Mouse (Mus musculus) midbrain, embryonic 15.5 days (tissue): ENCODE data around the gene Rora. TPM values are rescaled to one million over a fixed set of nuclear protein-coding genes. Genes with fewer than 3 reads are reported as not detected.
A peak's percentile ranks its signal among the peaks of the same experiment; 100 is the strongest.

Experiments used
- ATAC-seq: fragments of 200-750 bp; cut with Nextera tagmentation; replicated peaks from 2 replicates; pipeline ENCODE4 v1.8.0; 2017; ENCODE audit warnings: moderate TSS enrichment
- H3K27ac ChIP-seq: fragments of 300-500 bp; sonication (generic); 2 replicates; pipeline ENCODE4 v1.5.1; 2015; ENCODE audit warnings: mild to moderate bottlenecking, inconsistent platforms
- H3K27me3 ChIP-seq: fragments of 300-500 bp; sonication (generic); replicated peaks from 2 replicates; pipeline ENCODE4 v1.6.1; 2015; ENCODE audit warnings: inconsistent platforms
- H3K36me3 ChIP-seq: fragments of 300-500 bp; sonication (generic); replicated peaks from 2 replicates; pipeline ENCODE4 v1.6.1; 2015; ENCODE audit warnings: inconsistent platforms
- H3K4me1 ChIP-seq: fragments of 300-500 bp; sonication (generic); 2 replicates; pipeline ENCODE4 v1.6.1; 2015; ENCODE audit warnings: inconsistent platforms
- H3K4me2 ChIP-seq: fragments of 300-500 bp; sonication (generic); 2 replicates; pipeline ENCODE4 v1.6.1; 2015; ENCODE audit warnings: inconsistent platforms, mild to moderate bottlenecking, moderate library complexity
- H3K4me3 ChIP-seq: fragments of 300-500 bp; sonication (generic); 2 replicates; pipeline ENCODE4 v1.5.1; 2015; ENCODE audit warnings: mild to moderate bottlenecking, inconsistent platforms
- H3K9ac ChIP-seq: fragments of 300-500 bp; sonication (generic); 2 replicates; pipeline ENCODE4 v1.6.1; 2015; ENCODE audit warnings: mild to moderate bottlenecking, inconsistent platforms
- H3K9me3 ChIP-seq: fragments of 300-500 bp; sonication (generic); 2 replicates; pipeline ENCODE4 v1.6.1; 2016; ENCODE audit warnings: inconsistent platforms
- WGBS: fragments of 180-500 bp; shearing (Covaris S2); methylation state at CpG from one replicate; pipeline ENCODE4 v1.1.7; 2015; ENCODE audit warnings: mixed read lengths; 5-methylcytosine and 5-hydroxymethylcytosine counted together
- polyA plus RNA-seq: library from polyadenylated mRNA; unstranded; fragments of >200 nt; fragmentation: Nextera tagmentation; extraction: Ambion mirVana; gene quantifications from 2 replicates; pipeline ENCODE4 v1.2.1, GENCODE M21; 2015

Rora gene
- polyA plus RNA-seq, 1 experiment from 2014 or later, result 43.9 TPM

GRCm38 (mm10) chr9:69334106-69334505 is 680.5 kb downstream of the Rora start:
- 40% methylated on average over 8 of the region's 8 CpGs for WGBS
- ATAC-seq, result no peak

GRCm38 (mm10) chr9:69336063-69336462 is 682.5 kb downstream of the Rora start:
- H3K36me3 ChIP-seq, result no peaks in the 10 kb centered on the region
- ATAC-seq, result no peak
- H3K9me3 ChIP-seq, result no peaks in the 10 kb centered on the region
- no peak overlapping the region for H3K27ac ChIP-seq
- WGBS, result 88% methylated on average over 6 of the region's 6 CpGs
- no peaks in the 10 kb centered on the region for H3K27me3 ChIP-seq
- H3K4me2 ChIP-seq, result no peak overlapping the region
- H3K9ac ChIP-seq, result no peak overlapping the region
- peaks cover 6% of the 10 kb centered on the region; the same call in 1 of the 2 replicates for H3K4me1 ChIP-seq
- H3K4me3 ChIP-seq, result no peak overlapping the region

More at GRCm38 (mm10) chr9:69334106-69334505, 680.5 kb downstream of the Rora start:
- H3K9me3 ChIP-seq, result no peaks in the 10 kb centered on the region
- no peaks in the 10 kb centered on the region for H3K27me3 ChIP-seq
- no peak overlapping the region for H3K4me3 ChIP-seq
- H3K9ac ChIP-seq, result no peak overlapping the region
- no peak overlapping the region for H3K27ac ChIP-seq
- H3K4me1 ChIP-seq, result peaks cover 6% of the 10 kb centered on the region; the same call in 1 of the 2 replicates
- no peak overlapping the region for H3K4me2 ChIP-seq
- no peaks in the 10 kb centered on the region for H3K36me3 ChIP-seq

DNA sequence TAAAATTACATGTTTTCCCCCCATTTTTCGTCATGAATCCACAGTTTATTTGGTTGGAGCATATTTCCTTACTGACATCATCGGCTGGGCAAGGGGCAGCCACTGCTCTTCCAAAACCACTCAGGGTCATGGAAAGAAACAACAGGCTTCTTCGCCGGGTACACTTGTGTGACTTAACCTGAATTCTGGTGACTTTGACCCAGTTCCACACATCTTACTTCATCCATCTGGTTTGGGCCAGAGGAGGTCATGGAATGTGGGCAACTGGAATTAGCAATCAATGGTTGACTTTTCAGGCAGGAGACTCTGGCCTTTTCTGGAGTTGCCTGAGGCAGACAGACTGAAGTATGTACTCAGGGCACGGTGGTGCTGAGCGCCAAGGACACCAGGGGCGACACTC is 685.6 kb downstream of the Rora start:
- 94% methylated on average over 7 of the region's 7 CpGs for WGBS
- Histone ChIP-seq H3K4me3 (no peak overlapping the region), H3K36me3 (no peaks in the 10 kb centered on the region), H3K4me2 (no peak overlapping the region), H3K27ac (no peak overlapping the region), H3K4me1 (0 out of 2 replicates have a peak, but pooled peaks cover 3% of the 10 kb centered on the region), H3K27me3 (no peaks in the 10 kb centered on the region), H3K9me3 (no peaks in the 10 kb centered on the region), H3K9ac (no peak overlapping the region)
- ATAC-seq, result no peak

GRCm38 (mm10) chr9:69339829-69340228 is 686.2 kb downstream of the Rora start:
- 84% methylated on average over 6 of the region's 6 CpGs for WGBS

GRCm38 (mm10) chr9:69340421-69340820 is 686.8 kb downstream of the Rora start:
- no peaks in the 10 kb centered on the region for H3K9me3 ChIP-seq
- no peaks in the 10 kb centered on the region for H3K36me3 ChIP-seq
- H3K4me2 ChIP-seq, result no peak overlapping the region
- H3K9ac ChIP-seq, result no peak overlapping the region
- H3K4me1 ChIP-seq, result peaks cover 3% of the 10 kb centered on the region; the same call in 1 of the 2 replicates
- WGBS, result 95% methylated on average over 7 of the region's 7 CpGs
- no peak overlapping the region for H3K4me3 ChIP-seq
- no peaks in the 10 kb centered on the region for H3K27me3 ChIP-seq
- H3K27ac ChIP-seq, result no peak overlapping the region
- ATAC-seq, result no peak

More at GRCm38 (mm10) chr9:69339829-69340228, 686.2 kb downstream of the Rora start:
- no peak for ATAC-seq
- H3K4me2 ChIP-seq, result no peak overlapping the region
- H3K36me3 ChIP-seq, result no peaks in the 10 kb centered on the region
- H3K4me1 ChIP-seq, result peaks cover 3% of the 10 kb centered on the region; the same call in 1 of the 2 replicates
- no peaks in the 10 kb centered on the region for H3K9me3 ChIP-seq
- no peak overlapping the region for H3K4me3 ChIP-seq
- H3K27me3 ChIP-seq, result no peaks in the 10 kb centered on the region
- no peak overlapping the region for H3K9ac ChIP-seq
- no peak overlapping the region for H3K27ac ChIP-seq

GRCm38 (mm10) chr9:69343881-69344280 is 690.3 kb downstream of the Rora start:
- no peaks in the 10 kb centered on the region for H3K36me3 ChIP-seq
- H3K9ac ChIP-seq, result no peak overlapping the region
- WGBS, result 82% methylated on average over 10 of the region's 10 CpGs
- no peak overlapping the region for H3K4me2 ChIP-seq
- no peak overlapping the region for H3K27ac ChIP-seq
- H3K27me3 ChIP-seq, result no peaks in the 10 kb centered on the region
- no peaks in the 10 kb centered on the region for H3K9me3 ChIP-seq
- peaks cover 14% of the 10 kb centered on the region for H3K4me1 ChIP-seq
- H3K4me3 ChIP-seq, result no peak overlapping the region
- ATAC-seq, result no peak

GRCm38 (mm10) chr9:69345550-69345949 is 692.0 kb downstream of the Rora start:
- no peaks in the 10 kb centered on the region for H3K27me3 ChIP-seq
- H3K9ac ChIP-seq, result no peak overlapping the region
- H3K36me3 ChIP-seq, result no peaks in the 10 kb centered on the region
- peaks cover 14% of the 10 kb centered on the region for H3K4me1 ChIP-seq
- WGBS, result 45% methylated on average over 6 of the region's 6 CpGs
- no peaks in the 10 kb centered on the region for H3K9me3 ChIP-seq
- H3K4me3 ChIP-seq, result no peak overlapping the region
- no peak for ATAC-seq
- no peak overlapping the region for H3K27ac ChIP-seq
- no peak overlapping the region for H3K4me2 ChIP-seq

DNA sequence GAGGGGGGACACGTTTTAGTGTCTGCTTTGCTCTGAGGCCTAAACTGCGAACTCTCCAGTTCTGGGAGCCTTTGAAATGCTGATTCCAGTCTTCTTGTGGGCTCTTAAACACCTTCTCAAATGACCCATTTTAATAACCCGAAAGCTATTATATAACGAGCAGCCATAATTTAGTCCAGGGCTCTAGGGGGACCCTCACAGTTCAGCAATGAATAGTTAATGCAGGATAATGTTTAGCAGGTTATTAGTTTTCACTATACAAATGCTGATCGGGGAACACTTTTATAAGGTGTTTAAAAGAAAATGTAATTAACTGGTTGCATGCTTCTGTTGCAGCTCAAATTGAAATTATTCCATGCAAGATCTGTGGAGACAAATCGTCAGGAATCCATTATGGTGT is 694.2 kb downstream of the Rora start:
- Histone ChIP-seq H3K4me1 (peaks cover 14% of the 10 kb centered on the region), H3K27ac (peak overlapping the region; percentile 40; the same call in 1 of the 2 replicates), H3K9me3 (no peaks in the 10 kb centered on the region), H3K4me3 (no peak overlapping the region), H3K36me3 (no peaks in the 10 kb centered on the region), H3K27me3 (no peaks in the 10 kb centered on the region), H3K9ac (no peak overlapping the region), H3K4me2 (no peak overlapping the region)
- 0 out of 2 replicates have a peak, but pooled peaks have one; percentile 50 for ATAC-seq
- 45% methylated on average over 6 of the region's 6 CpGs for WGBS

DNA sequence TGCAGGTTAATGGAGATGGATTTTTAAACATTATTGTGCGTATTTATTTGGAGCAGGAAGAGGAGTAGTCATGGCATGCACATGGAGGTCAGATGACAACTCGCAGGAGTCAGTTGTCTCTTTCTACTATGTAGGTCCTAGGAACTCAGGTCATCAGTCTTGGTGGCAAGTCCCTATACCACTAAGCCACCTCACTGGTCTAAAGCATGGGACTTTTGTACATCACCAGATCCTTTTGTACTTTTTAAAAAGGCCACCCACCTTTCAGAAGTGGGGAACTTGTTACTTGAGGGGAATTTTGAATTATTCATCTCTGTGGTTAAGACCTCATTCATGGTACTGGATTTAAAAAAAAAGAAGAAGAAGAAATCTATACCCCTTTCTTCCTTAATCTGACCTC is 696.0 kb downstream of the Rora start:
- 80% methylated on average over 2 of the region's 2 CpGs for WGBS
- H3K9me3 ChIP-seq, result no peaks in the 10 kb centered on the region
- H3K27ac ChIP-seq, result no peak overlapping the region
- no peak overlapping the region for H3K4me3 ChIP-seq
- H3K4me1 ChIP-seq, result peaks cover 11% of the 10 kb centered on the region
- ATAC-seq, result no peak
- no peak overlapping the region for H3K9ac ChIP-seq
- no peaks in the 10 kb centered on the region for H3K36me3 ChIP-seq
- no peak overlapping the region for H3K4me2 ChIP-seq
- H3K27me3 ChIP-seq, result no peaks in the 10 kb centered on the region

GRCm38 (mm10) chr9:69354228-69354627 is 700.6 kb downstream of the Rora start:
- H3K9ac ChIP-seq, result no peak overlapping the region
- H3K4me1 ChIP-seq, result peaks cover 10% of the 10 kb centered on the region
- H3K4me3 ChIP-seq, result no peak overlapping the region
- no peak overlapping the region for H3K4me2 ChIP-seq
- 64% methylated on average over 6 of the region's 6 CpGs for WGBS
- H3K36me3 ChIP-seq, result no peaks in the 10 kb centered on the region
- no peaks in the 10 kb centered on the region for H3K9me3 ChIP-seq
- ATAC-seq, result no peak
- no peak overlapping the region for H3K27ac ChIP-seq
- H3K27me3 ChIP-seq, result no peaks in the 10 kb centered on the region

DNA sequence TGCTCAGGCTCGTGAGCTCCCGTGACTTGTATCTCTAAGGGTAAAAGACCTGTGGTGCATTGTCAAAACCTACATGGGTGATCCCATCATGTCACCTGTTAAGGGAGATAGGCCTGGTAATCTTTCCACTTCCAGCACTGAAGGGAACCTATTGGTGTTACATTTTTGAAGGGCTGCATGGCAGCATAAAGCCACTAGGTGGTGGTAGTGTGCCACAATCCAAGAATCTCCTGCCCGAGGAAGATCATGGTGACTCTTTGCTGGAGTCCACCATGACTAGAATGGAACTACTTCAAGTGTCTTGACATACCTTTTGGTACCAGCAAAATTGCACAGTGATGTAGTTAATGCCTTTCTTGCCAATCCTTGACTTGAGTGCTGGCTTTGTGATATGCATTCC is 704.2 kb downstream of the Rora start:
- WGBS, result 25% methylated on average over 3 of the region's 3 CpGs
- no peaks in the 10 kb centered on the region for H3K36me3 ChIP-seq
- H3K9ac ChIP-seq, result no peak overlapping the region
- no peak overlapping the region for H3K4me3 ChIP-seq
- no peaks in the 10 kb centered on the region for H3K27me3 ChIP-seq
- H3K4me2 ChIP-seq, result no peak overlapping the region
- H3K27ac ChIP-seq, result no peak overlapping the region
- no peak for ATAC-seq
- H3K4me1 ChIP-seq, result peaks cover 10% of the 10 kb centered on the region
- no peaks in the 10 kb centered on the region for H3K9me3 ChIP-seq

DNA sequence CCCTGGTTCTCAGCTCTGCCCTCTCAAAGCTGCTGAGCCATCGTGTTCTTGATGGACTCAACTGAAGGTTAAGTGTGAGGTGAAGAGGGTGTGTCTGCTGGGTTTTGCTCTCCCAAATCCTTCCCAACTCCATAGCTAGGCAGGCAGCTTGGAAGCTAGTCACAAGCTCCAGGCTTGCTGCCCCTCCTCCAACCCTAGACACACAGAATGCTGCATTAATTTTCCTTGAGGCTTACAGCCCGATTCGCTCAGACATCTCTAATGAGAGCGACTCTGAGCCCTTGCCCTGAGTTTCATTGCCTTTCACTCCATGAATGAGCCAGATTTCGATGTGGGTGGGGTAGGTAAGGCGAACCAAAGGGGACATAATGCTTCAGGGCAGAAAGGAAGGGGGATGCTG is 705.2 kb downstream of the Rora start:
- H3K4me3 ChIP-seq, result no peak overlapping the region
- H3K36me3 ChIP-seq, result no peaks in the 10 kb centered on the region
- WGBS, result 43% methylated on average over 6 of the region's 6 CpGs
- H3K27me3 ChIP-seq, result no peaks in the 10 kb centered on the region
- H3K9me3 ChIP-seq, result no peaks in the 10 kb centered on the region
- peak overlapping the region; percentile 13; the same call in 1 of the 2 replicates for H3K4me2 ChIP-seq
- no peak for ATAC-seq
- peaks cover 10% of the 10 kb centered on the region for H3K4me1 ChIP-seq
- no peak overlapping the region; the same call in 1 of the 2 replicates for H3K27ac ChIP-seq
- no peak overlapping the region for H3K9ac ChIP-seq

DNA sequence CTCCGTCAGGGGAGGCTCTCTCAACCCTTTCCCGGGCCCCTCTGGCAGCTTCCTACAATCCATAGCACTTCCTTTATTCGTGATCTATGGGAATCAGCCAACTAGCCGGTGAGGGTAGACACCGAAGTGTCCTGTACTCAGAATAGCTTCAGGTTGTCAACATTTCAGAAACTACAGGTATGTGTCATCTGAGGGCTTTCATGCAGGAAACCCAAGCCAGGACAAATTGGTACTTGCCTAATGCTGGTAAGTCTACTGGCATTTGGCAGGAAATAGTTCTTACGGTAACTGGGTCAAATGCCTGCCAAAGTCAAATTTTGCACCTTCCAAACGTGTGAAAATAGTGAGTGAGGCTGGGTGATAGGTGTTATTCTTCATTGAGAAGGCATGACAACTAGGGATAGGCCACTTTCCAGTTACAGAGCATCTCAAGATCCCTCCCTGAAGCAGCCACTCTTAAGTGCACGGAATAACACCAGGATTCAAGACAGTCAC is 708.4 kb downstream of the Rora start:
- H3K4me1 ChIP-seq, result peaks cover 14% of the 10 kb centered on the region
- no peak overlapping the region for H3K27ac ChIP-seq
- no peak for ATAC-seq
- H3K36me3 ChIP-seq, result no peaks in the 10 kb centered on the region
- no peak overlapping the region for H3K9ac ChIP-seq
- H3K4me3 ChIP-seq, result no peak overlapping the region
- no peaks in the 10 kb centered on the region for H3K27me3 ChIP-seq
- no peaks in the 10 kb centered on the region for H3K9me3 ChIP-seq
- 88% methylated on average over 8 of the region's 8 CpGs for WGBS
- H3K4me2 ChIP-seq, result no peak overlapping the region
